Mouse (Mus musculus) olfactory bulb, adult 2 months (tissue): ENCODE measurements around the gene Trim14.

Source experiments
- CTCF ChIP-seq: fragments of 200-500 bp; IDR thresholded peaks from 2 replicates; pipeline ENCODE4 v1.5.1; 2012; ENCODE audit warnings: low read depth, mild to moderate bottlenecking, low read length, moderate library complexity; ENCODE audit not compliant: insufficient read depth
- POLR2A ChIP-seq: fragments of 200-500 bp; IDR thresholded peaks from 2 replicates; pipeline ENCODE4 v1.6.1; 2012; ENCODE audit warnings: mild to moderate bottlenecking, low read depth, low read length, moderate library complexity; ENCODE audit not compliant: insufficient read depth

DNA sequence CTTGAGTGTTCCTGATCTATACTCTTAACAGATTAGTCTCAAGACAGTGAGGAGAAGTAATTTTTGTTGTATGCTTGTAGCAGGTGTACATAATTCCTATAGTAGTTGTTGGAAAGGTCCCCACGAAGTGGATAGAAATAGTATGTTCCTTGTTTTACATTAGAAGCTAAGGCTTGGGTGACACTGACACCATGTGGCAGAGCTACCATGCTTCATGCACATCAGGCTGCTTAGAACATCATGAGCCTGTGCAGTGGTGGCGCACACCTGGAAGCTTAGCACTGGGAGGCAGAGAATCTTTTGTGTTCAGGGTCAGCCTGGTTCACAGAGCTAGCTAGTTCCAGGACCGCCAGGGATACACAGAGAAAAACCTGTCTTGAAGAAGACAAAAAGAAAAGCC is 70.2 kb downstream of the Trim14 start:
- TF ChIP-seq POLR2A (no peak), CTCF (no peak)
